Mouse (Mus musculus): ENCODE measurements around the gene Tbkbp1.

DNA sequence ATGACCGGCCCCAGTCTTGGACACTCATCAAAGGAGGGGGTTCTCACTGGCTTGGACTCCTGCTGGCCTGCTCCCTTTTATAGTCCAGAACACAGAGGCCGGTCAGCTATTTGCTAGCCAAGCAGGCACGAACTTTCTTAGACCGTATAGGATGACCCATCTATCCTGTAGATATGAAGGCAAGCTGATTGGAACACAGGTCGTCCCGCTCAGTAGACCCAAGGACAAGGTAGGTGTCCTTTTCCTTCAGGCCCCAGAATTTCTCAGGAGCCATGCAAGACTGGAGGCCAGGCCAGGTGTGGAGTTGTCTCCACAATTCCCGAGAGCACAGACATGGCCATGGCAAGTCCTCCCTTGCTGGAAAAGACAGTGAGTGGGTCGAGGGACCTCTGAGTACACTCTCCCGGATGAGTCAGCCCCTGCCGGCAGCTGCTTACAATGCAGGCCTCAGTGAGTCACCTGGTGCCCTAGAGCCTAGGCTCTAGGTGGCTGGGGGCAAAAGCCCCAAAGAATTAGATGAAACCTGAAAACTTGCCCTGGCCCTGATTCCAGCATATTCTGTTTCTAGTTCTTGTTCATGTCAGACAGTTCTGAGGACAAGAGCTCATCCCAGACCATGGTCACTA is 1.5 kb upstream of the Tbkbp1 start:
- TF ChIP-seq POLR2A (IDR thresholded peaks at IDR 0.05; ENCODE audit: borderline replicate concordance, extremely low read depth, low read depth, low read length) (no peak), CTCF (IDR thresholded peaks at IDR 0.05; ENCODE audit: insufficient read depth, low read length) (no peak)
